Mouse (Mus musculus) hindbrain, postnatal 0 days (tissue): ENCODE measurements around the gene Pfkp. TPM values are rescaled to one million over a fixed set of nuclear protein-coding genes. Genes with fewer than 3 reads are reported as not detected.

Source experiments
- ATAC-seq: fragments of 200-750 bp; cut with Nextera tagmentation; 2 replicates; pipeline ENCODE4 v1.8.0; 2017; ENCODE audit warnings: mild to moderate bottlenecking, moderate TSS enrichment, moderate library complexity
- DNase-seq: peaks from one replicate; pipeline ENCODE4 v3.0.0-alpha.2; 2015; ENCODE audit warnings: low spot score
- H3K27ac ChIP-seq: fragments of 300-500 bp; sonication (generic); 2 replicates; pipeline ENCODE4 v1.5.1; 2014; ENCODE audit warnings: mild to moderate bottlenecking
- H3K27me3 ChIP-seq: fragments of 300-500 bp; sonication (generic); 2 replicates; pipeline ENCODE4 v1.6.1; 2014; ENCODE audit warnings: low read length, mixed read lengths; ENCODE audit not compliant: insufficient read depth
- H3K36me3 ChIP-seq: fragments of 300-500 bp; sonication (generic); 2 replicates; pipeline ENCODE4 v1.6.1; 2014; ENCODE audit warnings: low read length, mixed read lengths; ENCODE audit not compliant: insufficient read depth
- H3K4me1 ChIP-seq: fragments of 300-500 bp; sonication (generic); 2 replicates; pipeline ENCODE4 v1.6.1; 2014; ENCODE audit warnings: antibody characterized with exemption, low read length, mixed read lengths; ENCODE audit not compliant: insufficient read depth
- H3K4me2 ChIP-seq: fragments of 300-500 bp; sonication (generic); 2 replicates; pipeline ENCODE4 v1.6.1; 2014; ENCODE audit warnings: low read depth, mild to moderate bottlenecking, low read length, moderate library complexity, mixed read lengths
- H3K4me3 ChIP-seq: fragments of 300-500 bp; sonication (generic); 2 replicates; pipeline ENCODE4 v1.5.1; 2014; ENCODE audit warnings: low read length
- H3K9ac ChIP-seq: fragments of 300-500 bp; sonication (generic); replicated peaks from 2 replicates; pipeline ENCODE4 v1.6.1; 2014; ENCODE audit warnings: mild to moderate bottlenecking, low read length, moderate library complexity, mixed read lengths
- H3K9me3 ChIP-seq: fragments of 300-500 bp; sonication (generic); 2 replicates; pipeline ENCODE4 v1.6.1; 2016; ENCODE audit warnings: low read length, mixed read lengths
- CTCF ChIP-seq: IDR thresholded peaks from 2 replicates; pipeline ENCODE4 v1.5.1; 2016; ENCODE audit warnings: antibody characterized with exemption, control low read depth, low read depth
- WGBS: fragments of 180-500 bp; shearing (Covaris S2); extraction: QIAGEN DNeasy Blood & Tissue Kit; methylation state at CpG from one replicate; pipeline ENCODE4 v1.1.7; 2014; 5-methylcytosine and 5-hydroxymethylcytosine counted together
- polyA plus RNA-seq: library from polyadenylated mRNA; unstranded; fragments of >200 nt; fragmentation: Nextera tagmentation; extraction: Ambion mirVana; gene quantifications from 2 replicates; pipeline ENCODE4 v1.2.1, GENCODE M21; 2015
- total RNA-seq: library from RNA; depleted of rRNA; stranded (reverse); fragments of >200 nt; gene quantifications from 2 replicates; pipeline ENCODE4 v1.2.3, GENCODE M21; 2014

Gene Pfkp
- total and polyA plus RNA-seq, 2 experiments from 2014 or later = 233 to 427 TPM

GRCm38 (mm10) chr13:6659314-6659713, 10.7 kb upstream of the Pfkp start:
- WGBS = 85% methylated on average over 6 of the region's 6 CpGs
- DNase-seq = no peak
- H3K36me3 ChIP-seq = no peaks in the 10 kb centered on the region
- ATAC-seq = no peak
- H3K9ac ChIP-seq = no peak overlapping the region
- H3K27me3 ChIP-seq = no peaks in the 10 kb centered on the region
- H3K4me1 ChIP-seq = no peaks in the 10 kb centered on the region
- H3K9me3 ChIP-seq = no peaks in the 10 kb centered on the region
- no peak for TF ChIP-seq CTCF
- no peak overlapping the region for H3K27ac ChIP-seq
- H3K4me3 ChIP-seq = no peak overlapping the region
- H3K4me2 ChIP-seq = no peak overlapping the region

DNA sequence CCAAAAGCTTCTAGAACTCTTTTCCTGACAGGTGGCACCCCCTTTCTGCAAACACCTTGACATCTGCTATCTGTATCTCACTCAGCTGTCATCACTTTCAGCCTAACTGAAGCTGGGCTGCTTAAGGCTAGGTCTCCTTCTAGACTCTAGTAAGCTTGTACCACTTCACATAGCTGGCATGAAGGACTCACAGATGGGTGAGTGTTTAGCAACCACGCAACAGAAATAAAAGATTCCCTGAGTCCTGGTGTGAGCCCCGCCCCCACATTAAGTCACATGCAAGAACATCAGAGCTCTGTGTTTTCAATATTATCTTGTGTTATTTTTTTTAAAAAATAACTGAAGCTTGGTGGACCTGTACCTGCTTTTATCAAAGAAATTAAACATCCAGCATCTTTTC, 8.7 kb upstream of the Pfkp start:
- no peak overlapping the region for H3K27ac ChIP-seq
- no peak overlapping the region for H3K4me3 ChIP-seq
- H3K36me3 ChIP-seq = no peaks in the 10 kb centered on the region
- no peak overlapping the region for H3K4me2 ChIP-seq
- ATAC-seq (no peak), DNase-seq (no peak)
- H3K4me1 ChIP-seq = no peaks in the 10 kb centered on the region
- H3K9ac ChIP-seq = no peak overlapping the region
- 87% methylated on average over 2 of the region's 2 CpGs for WGBS
- no peaks in the 10 kb centered on the region for H3K27me3 ChIP-seq
- no peaks in the 10 kb centered on the region for H3K9me3 ChIP-seq
- TF ChIP-seq CTCF = no peak

DNA sequence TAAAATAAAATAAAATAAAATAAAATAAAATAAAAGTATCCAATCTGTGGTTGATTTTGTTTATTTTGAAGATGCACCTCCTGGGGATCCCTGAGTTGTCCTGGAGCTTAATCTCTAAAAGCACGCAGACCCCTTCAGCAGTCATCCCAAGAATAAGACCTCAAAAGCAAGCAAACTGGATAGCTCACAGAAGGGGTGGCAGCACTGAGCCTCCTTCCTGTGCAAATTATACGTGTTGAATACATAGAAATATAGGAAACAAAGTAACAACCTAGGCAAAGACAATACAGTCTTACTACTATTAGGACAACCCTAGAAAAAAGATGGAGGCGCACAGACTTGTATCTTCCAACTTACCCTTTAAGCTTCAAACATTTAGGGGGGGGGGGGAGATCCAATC, 965 bp upstream of the Pfkp start:
- peak; percentile 39; the same call in 1 of the 2 replicates for TF ChIP-seq CTCF
- DNase-seq (no peak), ATAC-seq (no peak)
- 70% methylated on average over 3 of the region's 3 CpGs for WGBS
- Histone ChIP-seq H3K27ac (0 out of 2 replicates have a peak overlapping the region, but pooled peaks have one; percentile 82), H3K27me3 (no peaks in the 10 kb centered on the region), H3K4me2 (peak overlapping the region; percentile 92; the same call in 1 of the 2 replicates), H3K36me3 (no peaks in the 10 kb centered on the region), H3K9ac (no peak overlapping the region), H3K4me1 (no peaks in the 10 kb centered on the region), H3K4me3 (no peak overlapping the region), H3K9me3 (no peaks in the 10 kb centered on the region)

- Histone ChIP-seq H3K27ac (peak overlapping the region; percentile 82), H3K4me1 (no peaks in the 10 kb centered on the region), H3K4me2 (peak overlapping the region; percentile 92), H3K36me3 (no peaks in the 10 kb centered on the region), H3K9ac (peak overlapping the region; percentile 68), H3K9me3 (no peaks in the 10 kb centered on the region), H3K4me3 (peak overlapping the region; percentile 68), H3K27me3 (no peaks in the 10 kb centered on the region)
- DNase-seq = peak; percentile 51
- under 1% methylated on average over 28 of the region's 28 CpGs for WGBS
- ATAC-seq = peak; percentile 24
- TF ChIP-seq CTCF = no peak
Measured at GRCm38 (mm10) chr13:6647992-6648668, 447 bp downstream of the Pfkp start.

- Histone ChIP-seq H3K4me1 (no peaks in the 10 kb centered on the region), H3K36me3 (no peaks in the 10 kb centered on the region), H3K9ac (peak overlapping the region; percentile 68), H3K27me3 (no peaks in the 10 kb centered on the region), H3K4me2 (peak overlapping the region; percentile 92), H3K4me3 (peak overlapping the region; percentile 68), H3K9me3 (no peaks in the 10 kb centered on the region), H3K27ac (peak overlapping the region; percentile 82)
- whole genome bisulfite sequencing = under 1% methylated on average over 39 of the region's 39 CpGs
- TF ChIP-seq CTCF = no peak
- ATAC-seq (peak; percentile 76), DNase-seq (peak; percentile 79)
Measured at GRCm38 (mm10) chr13:6647067-6647991, 1.2 kb downstream of the Pfkp start.

DNA sequence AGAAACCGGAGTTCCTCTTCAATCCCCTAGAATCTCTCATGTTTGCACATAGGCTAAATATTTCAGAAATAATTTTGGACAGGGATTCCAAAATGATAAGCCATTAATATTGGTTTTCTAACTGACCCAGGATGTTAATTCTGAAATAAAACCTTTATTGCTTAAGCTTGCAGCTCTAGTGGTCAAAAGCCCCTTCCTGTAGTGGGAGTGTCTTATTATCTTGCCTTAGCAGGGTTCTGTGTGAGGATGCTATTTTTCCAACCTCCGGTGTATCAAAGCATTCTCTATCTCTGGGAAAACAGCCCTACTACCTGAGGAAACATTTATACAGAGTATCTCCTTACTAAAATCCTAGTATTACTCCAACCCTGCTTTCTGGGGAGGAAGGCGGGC, 1.9 kb downstream of the Pfkp start:
- H3K9ac ChIP-seq = peak overlapping the region; percentile 68
- no peaks in the 10 kb centered on the region for H3K27me3 ChIP-seq
- H3K27ac ChIP-seq = peak overlapping the region; percentile 82
- H3K36me3 ChIP-seq = no peaks in the 10 kb centered on the region
- no peaks in the 10 kb centered on the region for H3K4me1 ChIP-seq
- peak overlapping the region; percentile 92 for H3K4me2 ChIP-seq
- peak; percentile 0; the same call in 1 of the 2 replicates for ATAC-seq
- 29% methylated on average over 3 of the region's 3 CpGs for WGBS
- peak overlapping the region; percentile 68 for H3K4me3 ChIP-seq
- H3K9me3 ChIP-seq = no peaks in the 10 kb centered on the region
- DNase-seq = no peak
- TF ChIP-seq CTCF = no peak
